Mouse (Mus musculus): ENCODE measurements around the gene Btnl4.
A peak's percentile ranks its signal among the peaks of the same experiment; 100 is the strongest.

Btnl4 gene

DNA sequence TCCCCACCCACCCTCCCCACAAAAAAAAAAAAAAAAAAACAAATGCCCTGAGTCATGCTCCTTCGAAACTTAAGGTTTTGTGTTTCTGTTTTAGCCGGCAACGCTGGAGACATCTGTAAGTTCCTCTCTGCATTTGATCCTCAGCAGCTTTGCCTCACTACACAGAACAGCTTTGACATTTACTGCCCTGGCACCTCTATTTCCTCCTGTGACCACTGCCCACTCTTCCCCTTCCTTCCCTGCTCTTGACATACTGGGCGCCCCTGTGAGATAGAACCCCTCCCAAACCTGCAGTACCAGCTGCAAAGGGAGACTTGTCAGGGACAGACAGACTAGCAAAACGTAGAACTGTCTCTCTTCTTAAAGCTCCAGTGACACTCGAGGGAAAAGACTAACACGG is 39.5 kb downstream of the Btnl4 start:
- DNase-seq (ENCODE audit: inconsistent ontology term) = no peak

DNA sequence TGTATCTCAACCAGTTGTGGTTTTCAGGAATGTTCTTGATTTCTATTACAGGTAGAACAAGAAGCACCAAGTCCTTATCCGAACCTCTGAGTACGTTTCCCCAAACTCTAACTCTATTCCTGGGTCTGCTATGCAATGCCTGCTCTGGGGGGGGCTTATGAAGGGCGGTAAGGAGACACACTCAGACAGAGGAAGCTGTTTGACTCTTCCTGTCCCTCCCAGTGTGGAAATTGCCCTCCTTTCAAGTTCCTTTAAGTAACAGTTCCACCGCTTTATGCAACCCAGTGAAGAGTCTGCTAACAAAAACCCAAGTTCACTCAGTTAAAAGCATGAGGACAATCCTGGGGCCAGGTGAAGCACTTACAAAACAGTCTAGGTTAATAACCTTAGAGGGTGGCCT is 40.0 kb downstream of the Btnl4 start:
- DNase-seq (ENCODE audit: inconsistent ontology term) = no peak

DNA sequence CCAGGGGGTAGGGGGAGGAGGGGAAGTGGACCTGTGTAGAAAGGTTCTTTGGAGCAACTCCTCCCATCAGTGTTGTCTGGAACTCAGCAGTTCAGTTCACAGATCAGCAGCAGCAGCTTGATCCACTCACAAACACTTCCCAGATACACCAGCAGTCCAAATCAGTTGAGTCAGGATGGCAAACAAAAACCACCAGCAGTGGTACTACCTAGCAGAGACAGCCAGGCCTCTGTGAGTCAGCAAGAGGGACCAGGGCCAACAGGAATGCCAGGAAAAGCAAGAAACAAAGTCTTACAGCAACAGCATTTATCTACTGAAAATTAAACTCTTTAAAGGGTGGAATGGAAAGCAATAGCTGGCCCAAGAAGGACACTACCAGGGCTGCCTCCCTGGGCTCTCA is 49.5 kb downstream of the Btnl4 start:
- DNase-seq (ENCODE audit: inconsistent ontology term) = peak; percentile 51

DNA sequence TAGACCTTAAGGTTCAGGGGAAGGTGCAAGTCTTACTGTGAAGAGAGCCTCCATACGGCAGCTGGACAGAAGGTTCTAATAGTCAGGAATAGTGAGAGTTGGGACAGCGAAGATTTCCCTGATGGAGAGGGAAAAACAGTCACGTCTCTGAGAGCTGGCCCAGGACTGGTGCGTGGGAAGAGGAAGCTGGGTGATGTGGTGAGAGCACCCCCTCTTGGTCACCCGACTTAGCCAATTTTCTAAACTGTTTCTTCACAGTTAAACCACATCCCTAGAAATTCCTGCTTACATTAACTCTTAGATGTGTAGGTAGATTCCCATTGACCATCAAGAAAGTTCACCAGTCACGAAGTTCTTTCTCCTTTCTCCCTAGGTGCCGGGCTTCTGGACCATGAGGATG is 57.1 kb downstream of the Btnl4 start:
- DNase-seq (ENCODE audit: inconsistent ontology term) = no peak

Data from Muller cell, postnatal 12 days (primary cell).